Mouse (Mus musculus): Measurements from ENCODE around the gene Lefty1.

The Lefty1 gene

DNA sequence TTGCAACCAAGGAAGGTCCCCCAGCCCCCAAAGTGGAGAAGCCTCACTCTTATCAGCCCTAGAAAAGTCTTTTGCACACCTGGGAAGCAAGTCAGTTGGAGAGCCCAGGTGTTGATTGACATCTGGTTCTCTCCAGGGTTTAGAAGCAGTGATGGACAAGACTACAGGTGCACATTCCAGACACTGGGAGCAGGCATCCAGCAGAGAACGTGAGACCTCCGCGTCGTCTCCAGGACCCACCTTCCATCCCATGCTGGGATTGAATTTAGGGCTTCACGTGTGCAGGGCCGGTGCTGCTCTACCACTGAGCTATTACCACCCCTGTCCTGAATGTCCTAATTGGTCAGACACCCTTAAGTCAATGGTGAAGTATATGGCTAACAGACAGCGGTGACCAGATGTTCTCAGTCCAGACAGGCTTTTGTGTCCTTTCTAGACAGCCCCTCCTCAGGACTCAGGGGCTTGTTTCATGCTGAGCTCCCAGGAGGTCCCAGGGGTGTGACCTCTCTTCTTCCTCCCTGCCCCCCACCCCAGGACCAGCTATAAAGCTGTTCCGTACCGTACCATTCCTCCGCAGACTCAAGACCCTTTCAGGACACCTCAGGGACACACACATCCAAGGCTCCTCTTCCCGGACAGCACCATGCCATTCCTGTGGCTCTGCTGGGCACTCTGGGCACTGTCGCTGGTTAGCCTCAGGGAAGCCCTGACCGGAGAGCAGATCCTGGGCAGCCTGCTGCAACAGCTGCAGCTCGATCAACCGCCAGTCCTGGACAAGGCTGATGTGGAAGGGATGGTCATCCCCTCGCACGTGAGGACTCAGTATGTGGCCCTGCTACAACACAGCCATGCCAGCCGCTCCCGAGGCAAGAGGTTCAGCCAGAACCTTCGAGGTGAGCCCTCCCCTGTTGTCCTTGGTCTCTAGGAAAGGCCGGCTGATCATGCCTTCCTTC is at the start of gene Lefty1:
Lefty1 (plus strand) TSS at position 556 of the 953 bp plus-strand sequence.
- no peak for DNase-seq (ENCODE audit: low spot score)

DNA sequence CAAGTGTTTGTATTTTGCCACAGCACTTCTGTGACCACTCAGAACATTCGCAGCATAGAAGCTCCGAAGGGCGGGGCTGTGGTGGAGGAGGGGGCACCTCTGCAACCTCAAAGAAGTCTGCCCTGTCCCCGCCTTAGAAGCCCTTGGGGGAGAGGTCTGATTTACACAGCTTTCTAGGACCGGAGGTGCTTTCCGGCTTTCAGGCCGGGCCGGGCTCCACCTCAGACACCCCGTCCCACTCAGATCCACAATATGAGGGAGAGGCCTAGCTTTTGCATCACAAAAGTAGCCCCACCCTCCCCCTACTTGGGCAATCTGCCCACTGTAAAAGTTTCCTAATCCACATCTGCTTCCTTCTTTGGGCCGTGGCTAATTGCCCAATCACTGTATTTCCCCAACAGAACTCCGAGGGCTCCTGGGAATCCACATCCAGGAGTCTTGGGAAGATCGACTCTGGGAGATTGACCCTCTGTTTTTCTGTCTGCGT is 46.2 kb upstream of the Lefty1 start:
- DNase-seq (ENCODE audit: low spot score): peak; percentile 84

DNA sequence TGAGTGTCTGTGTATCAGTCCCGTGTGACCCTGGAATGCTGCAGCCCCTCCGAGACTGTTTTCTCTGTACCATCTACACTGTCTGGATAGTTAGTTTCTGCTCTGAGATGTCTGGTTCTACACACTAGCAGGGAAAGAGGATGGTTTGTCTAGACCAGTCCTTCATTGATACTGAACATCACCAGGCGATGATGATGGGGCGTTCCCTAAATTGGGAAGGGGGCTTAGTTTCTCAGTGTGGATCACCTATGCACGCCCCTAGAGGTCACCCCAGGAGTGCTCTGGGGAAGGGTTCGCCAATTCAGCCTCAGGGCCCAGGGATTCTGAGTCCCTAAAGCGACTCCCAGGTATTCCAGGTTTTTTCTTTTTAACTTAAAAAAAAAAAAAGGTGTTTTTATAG is 45.6 kb upstream of the Lefty1 start:
- DNase-seq (ENCODE audit: low spot score): no peak

GRCm38 (mm10) chr1:180889841-180890240 is 45.0 kb upstream of the Lefty1 start:
- DNase-seq (ENCODE audit: low spot score): no peak

- no peak for DNase-seq (ENCODE audit: low spot score)
Measured at GRCm38 (mm10) chr1:180892808-180893207, 42.0 kb upstream of the Lefty1 start, which contains the start of gene Lefty2. TSS of gene Lefty2 (plus strand) at chr1:180893108.

DNA sequence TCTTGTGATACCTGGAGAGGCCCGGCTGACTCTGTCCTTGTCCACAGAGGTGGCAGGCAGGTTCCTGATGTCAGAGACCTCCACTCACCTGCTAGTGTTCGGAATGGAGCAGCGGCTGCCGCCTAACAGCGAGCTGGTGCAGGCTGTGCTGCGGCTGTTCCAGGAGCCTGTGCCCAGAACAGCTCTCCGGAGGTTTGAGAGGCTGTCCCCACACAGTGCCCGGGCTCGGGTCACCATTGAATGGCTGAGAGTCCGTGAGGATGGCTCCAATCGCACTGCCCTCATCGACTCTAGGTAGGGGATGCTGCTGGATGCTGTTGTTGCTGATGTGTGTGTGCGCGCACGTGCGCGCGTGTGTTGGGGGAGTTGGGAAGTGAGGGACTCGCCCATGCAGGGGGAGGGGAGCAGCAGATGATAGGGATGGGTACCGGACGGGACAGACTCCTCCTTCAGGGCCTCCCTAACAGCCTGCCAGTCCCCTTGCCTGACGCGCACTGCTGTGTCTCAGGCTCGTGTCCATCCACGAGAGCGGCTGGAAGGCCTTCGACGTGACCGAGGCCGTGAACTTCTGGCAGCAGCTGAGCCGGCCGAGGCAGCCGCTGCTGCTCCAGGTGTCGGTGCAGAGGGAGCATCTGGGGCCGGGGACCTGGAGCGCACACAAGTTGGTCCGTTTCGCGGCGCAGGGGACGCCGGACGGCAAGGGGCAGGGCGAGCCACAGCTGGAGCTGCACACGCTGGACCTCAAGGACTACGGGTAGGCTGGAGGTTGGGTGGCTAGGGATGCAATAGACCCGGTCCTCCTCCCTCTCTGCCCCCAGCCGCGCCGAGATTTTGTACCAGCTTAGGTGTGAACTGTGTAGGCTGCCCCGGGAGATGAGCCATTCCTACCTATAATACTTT is 40.5 kb upstream of the Lefty1 start:
- DNase-seq (ENCODE audit: low spot score): peak; percentile 60

GRCm38 (mm10) chr1:180901107-180901506 is 33.7 kb upstream of the Lefty1 start:
- DNase-seq (ENCODE audit: low spot score): no peak

GRCm38 (mm10) chr1:180902915-180903314 is 31.9 kb upstream of the Lefty1 start:
- DNase-seq (ENCODE audit: low spot score): no peak

DNA sequence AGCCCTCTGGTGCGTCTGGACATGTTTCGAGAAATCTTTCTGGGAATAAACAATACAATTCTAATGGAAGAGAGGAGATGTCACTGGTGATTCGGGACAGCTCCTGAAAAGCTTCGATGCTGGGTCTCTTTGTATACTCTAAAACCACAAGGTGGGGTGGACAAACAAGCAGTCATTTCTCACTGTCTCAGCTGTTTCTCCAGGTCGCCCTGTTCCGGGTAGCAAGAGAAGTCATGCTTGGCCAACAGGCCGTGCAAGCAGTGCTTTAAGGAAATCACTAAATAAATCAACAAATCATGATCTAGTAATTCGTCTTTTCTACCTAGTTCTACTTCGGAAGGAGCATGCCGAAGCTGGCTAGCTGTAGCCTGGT is 31.2 kb upstream of the Lefty1 start:
- DNase-seq (ENCODE audit: low spot score): no peak

DNA sequence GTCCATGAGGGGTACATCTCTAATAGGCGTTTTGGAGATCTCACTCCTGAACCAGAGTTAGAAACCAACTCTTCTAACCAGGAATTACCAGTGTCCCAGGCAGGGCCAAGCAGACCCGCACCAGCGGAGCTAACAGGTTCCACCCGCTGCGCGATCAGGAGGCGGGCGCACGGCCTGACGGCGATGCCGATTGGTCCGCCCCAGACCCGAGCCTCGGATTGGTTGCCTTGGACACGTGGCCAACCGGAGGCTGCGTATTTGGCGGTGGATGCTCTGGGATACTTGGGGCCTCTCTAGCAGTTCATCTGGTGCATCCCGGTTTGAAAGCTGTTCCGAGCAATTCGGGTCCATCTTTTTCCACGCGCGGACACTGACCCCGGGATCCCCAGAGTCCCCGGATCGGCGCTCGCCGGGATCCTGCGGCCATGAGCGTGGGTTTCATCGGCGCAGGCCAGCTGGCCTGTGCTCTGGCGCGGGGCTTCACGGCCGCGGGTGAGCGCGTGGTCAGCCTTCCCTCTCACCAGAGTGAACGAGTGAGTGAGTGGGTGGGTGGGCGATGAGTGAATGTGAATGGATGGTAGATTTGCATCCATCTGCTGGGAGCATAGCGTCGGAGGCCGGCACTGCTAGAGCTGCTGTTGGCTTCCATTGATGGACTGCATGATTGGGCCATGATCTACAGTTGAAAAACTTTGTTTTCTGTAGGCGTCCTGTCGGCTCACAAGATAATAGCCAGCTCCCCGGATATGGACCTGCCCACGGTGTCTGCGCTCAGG is 30.6 kb upstream of the Lefty1 start, which contains the start of gene Pycr2:
Pycr2 (plus strand) TSS at position 255 of the 776 bp plus-strand sequence.
- peak; percentile 93 for DNase-seq (ENCODE audit: low spot score)

GRCm38 (mm10) chr1:180904815-180905080 is 30.1 kb upstream of the Lefty1 start:
- DNase-seq (ENCODE audit: low spot score): no peak

DNA sequence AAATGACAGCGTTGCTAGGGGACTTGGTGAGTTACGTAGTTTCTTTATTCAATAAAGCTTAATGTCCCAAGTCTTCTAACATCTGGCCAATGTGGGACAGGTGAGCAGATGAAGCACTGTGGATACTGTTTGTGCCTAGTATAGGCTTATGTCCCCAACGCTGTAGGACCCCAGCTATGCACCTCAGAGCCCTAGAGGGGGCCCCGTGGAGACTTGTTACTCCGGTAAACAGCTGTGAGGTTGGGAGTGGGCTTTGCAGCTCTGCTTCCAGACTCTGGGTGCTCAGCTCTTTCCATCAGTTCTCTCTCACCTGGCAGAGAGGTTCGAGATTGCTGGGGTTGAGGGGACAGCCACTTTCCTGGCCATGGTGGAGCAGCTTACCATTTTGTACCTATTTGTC is 29.5 kb upstream of the Lefty1 start:
- DNase-seq (ENCODE audit: low spot score): no peak

GRCm38 (mm10) chr1:180905876-180906275 is 28.9 kb upstream of the Lefty1 start:
- no peak for DNase-seq (ENCODE audit: low spot score)

DNA sequence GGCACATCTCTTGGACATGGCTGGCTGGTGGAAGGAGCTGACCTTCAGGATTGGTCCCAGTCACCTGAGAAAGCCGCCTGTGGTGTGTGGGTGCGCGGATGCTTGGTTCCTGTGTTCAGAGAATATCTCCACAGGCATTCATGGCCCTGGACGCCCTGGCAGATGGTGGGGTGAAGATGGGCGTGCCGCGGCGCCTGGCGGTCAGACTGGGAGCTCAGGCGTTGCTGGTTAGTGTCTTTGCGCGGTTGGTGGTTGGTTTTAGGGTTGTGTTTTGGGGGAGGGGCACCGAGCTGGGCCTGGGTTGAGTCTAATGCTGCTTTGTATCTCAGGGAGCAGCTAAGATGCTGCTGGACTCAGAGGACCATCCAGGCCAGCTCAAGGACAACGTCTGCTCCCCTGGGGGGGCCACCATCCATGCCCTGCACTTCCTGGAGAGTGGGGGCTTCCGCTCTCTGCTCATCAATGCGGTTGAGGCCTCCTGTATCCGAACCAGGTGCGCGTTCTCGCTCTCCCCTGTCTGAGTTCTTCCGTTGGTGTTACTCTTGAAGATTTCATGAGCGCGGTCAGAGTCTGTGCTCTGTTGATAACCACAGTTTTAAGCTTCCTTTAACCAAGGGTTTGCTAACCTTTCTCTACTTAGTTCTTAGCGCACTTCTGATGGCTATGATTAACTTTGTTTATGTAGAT is 28.2 kb upstream of the Lefty1 start:
- DNase-seq (ENCODE audit: low spot score): no peak

DNA sequence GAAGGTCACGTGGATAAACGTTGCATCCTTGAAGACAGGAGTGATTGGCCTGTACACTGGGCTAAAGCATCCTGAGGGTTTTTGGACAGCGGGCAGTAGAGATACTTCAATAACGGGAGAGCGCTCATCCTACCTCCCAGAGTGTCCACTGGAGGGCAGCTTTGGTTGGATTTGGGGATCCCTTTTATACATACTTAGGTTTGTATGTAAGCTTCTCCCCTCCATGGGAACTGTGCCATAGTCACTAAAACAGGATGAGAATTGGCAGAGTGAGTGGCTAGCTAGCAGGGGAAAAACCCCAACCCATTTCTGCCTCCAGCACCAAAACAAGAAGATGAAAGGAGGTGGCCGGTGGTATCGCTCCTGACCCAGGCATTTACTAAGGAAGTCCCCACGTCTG is 23.7 kb upstream of the Lefty1 start:
- DNase-seq (ENCODE audit: low spot score): no peak

- DNase-seq (ENCODE audit: low spot score): no peak
Measured at GRCm38 (mm10) chr1:180911653-180912287, 23.1 kb upstream of the Lefty1 start.

GRCm38 (mm10) chr1:180912792-180913191 is 22.0 kb upstream of the Lefty1 start:
- no peak for DNase-seq (ENCODE audit: low spot score)

DNA sequence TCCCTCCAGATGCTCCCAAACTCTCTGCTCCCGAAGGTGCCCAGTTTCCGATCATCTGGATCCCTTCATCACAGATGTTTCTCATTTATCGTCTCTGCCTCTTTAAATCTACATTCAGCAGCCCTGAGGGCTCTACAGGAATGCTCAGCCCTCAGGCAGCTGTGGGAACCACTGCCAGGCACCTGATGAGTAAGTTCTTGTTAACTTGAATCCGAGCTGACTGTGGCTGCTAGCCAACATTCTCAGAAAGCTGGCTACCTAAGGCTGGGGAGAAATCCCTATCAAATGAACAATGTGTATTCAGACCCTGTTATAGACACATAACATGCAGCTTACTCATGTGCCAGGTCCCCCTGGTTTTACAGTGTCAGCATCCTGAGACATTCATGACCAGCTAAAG is 21.0 kb upstream of the Lefty1 start:
- DNase-seq (ENCODE audit: low spot score): no peak

DNA sequence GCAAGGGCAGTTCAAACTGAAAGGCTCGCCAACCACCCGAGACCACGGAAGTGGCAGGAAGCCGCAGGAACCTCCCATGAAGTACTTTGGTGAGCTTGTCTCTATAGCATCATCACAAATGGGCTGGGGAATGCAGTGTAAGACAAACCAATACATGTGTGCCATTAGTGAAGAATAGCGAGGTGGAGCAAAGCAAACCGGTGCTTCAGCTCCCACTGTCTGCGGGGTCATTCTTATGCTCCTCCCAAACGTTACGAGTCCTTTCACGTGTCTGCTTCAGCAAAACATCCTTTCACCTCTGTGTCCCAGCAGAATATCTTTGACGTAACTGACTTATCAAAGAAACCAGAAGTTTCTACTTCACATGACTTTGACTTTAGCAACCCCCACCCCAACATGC is 18.4 kb upstream of the Lefty1 start:
- DNase-seq (ENCODE audit: low spot score): no peak

DNA sequence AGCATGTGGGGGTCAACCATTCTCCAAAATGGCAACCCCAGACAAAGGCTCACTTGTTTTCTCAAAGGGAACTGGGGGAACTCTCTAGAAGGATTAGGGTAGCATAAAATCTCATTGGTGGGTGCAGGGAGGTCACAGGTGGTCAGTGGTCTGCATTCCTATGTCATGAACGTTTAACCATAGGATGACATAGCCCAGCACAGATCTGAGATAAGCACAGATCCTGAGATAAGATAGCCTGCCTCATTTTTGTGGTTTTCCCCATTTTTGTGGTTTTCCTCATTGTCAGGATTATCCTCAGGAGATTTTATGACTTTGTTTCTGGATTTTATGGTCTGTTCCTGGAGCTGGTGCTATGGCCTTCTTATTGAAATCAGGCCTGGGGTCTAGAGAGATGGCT is 17.8 kb upstream of the Lefty1 start:
- no peak for DNase-seq (ENCODE audit: low spot score)

DNA sequence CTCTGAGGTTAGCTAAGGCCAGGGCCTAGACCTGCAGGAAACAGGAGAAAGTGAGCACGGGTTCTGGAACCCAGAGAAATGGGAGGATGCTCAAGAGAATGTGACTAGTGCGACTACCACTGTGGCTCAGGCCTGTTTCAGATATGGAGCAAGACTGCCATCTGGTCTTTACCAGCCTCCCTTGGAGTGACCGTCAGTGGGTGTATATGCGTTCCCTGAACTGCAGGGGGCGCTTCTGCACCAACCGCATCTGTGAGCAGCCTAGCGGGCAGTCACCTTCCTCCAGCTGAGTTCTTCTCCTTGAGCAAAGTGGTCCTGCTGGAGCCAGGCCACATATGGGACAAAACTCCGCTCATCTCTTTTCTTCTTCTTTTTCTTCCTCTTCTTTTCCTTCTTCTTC is 15.1 kb upstream of the Lefty1 start:
- peak; percentile 64 for DNase-seq (ENCODE audit: low spot score)
